Mouse (Mus musculus) mouse embryonic stem cell (cell line): ENCODE measurements around the gene Cpne5.

Source experiments
- in situ Hi-C, 2 experiments: fragments of 300-500 bp; cut with MboI; formaldehyde crosslinking; loops; 1 replicate in 1 of 2; 3 replicates in 1 of 2; pipeline ENCODE4 v1.14.3; 2019 to 2020; ENCODE audit warnings: low sequenced_read_pairs in 2 of 2, low pct_unique_long_range_greater_than_20kb in 1 of 2, mixed read lengths in 1 of 2; ENCODE audit not compliant: unreplicated experiment in 1 of 2

Cpne5 gene

GRCm38 (mm10) chr17:29236111-29236510, 1.9 kb downstream of the Cpne5 start:
- in situ Hi-C loops: no loop called here

GRCm38 (mm10) chr17:29231109-29231508, 6.9 kb downstream of the Cpne5 start:
- in situ Hi-C loops: no loop called here

GRCm38 (mm10) chr17:29220631-29221030, 17.3 kb downstream of the Cpne5 start:
- in situ Hi-C loops: no loop called here

GRCm38 (mm10) chr17:29218017-29218416, 19.9 kb downstream of the Cpne5 start:
- in situ Hi-C loops: no loop called here

- in situ Hi-C loops: no loop called here
Measured at GRCm38 (mm10) chr17:29216078-29216477, 21.9 kb downstream of the Cpne5 start.

GRCm38 (mm10) chr17:29214655-29215054, 23.3 kb downstream of the Cpne5 start:
- in situ Hi-C loops: no loop called here

GRCm38 (mm10) chr17:29214193-29214456, 23.8 kb downstream of the Cpne5 start:
- in situ Hi-C loops: no loop called here

- in situ Hi-C loops: no loop called here
Measured at GRCm38 (mm10) chr17:29213381-29214192, 24.4 kb downstream of the Cpne5 start.

- in situ Hi-C loops: no loop called here
Measured at GRCm38 (mm10) chr17:29211836-29212235, 26.1 kb downstream of the Cpne5 start.

- in situ Hi-C loops: no loop called here
Measured at GRCm38 (mm10) chr17:29210037-29210436, 27.9 kb downstream of the Cpne5 start.

- in situ Hi-C loops: no loop called here
Measured at GRCm38 (mm10) chr17:29206052-29206451, 31.9 kb downstream of the Cpne5 start.

- in situ Hi-C loops: no loop called here
Measured at GRCm38 (mm10) chr17:29202604-29203003, 35.4 kb downstream of the Cpne5 start.

GRCm38 (mm10) chr17:29199821-29200220, 38.1 kb downstream of the Cpne5 start:
- in situ Hi-C loops: no loop called here

- in situ Hi-C loops: no loop called here
Measured at GRCm38 (mm10) chr17:29199151-29199800, 38.7 kb downstream of the Cpne5 start.

GRCm38 (mm10) chr17:29195579-29195978, 42.4 kb downstream of the Cpne5 start:
- in situ Hi-C loops: no loop called here

GRCm38 (mm10) chr17:29188989-29189388, 49.0 kb downstream of the Cpne5 start:
- in situ Hi-C loops: no loop called here

GRCm38 (mm10) chr17:29186989-29187859, 50.7 kb downstream of the Cpne5 start:
- in situ Hi-C loops: no loop called here

GRCm38 (mm10) chr17:29185376-29186046, 52.5 kb downstream of the Cpne5 start:
- in situ Hi-C loops: no loop called here

GRCm38 (mm10) chr17:29183162-29183561, 54.8 kb downstream of the Cpne5 start:
- in situ Hi-C loops: no loop called here
